Mouse (Mus musculus): Measurements from ENCODE around the gene Adam8.

Gene Adam8

DNA sequence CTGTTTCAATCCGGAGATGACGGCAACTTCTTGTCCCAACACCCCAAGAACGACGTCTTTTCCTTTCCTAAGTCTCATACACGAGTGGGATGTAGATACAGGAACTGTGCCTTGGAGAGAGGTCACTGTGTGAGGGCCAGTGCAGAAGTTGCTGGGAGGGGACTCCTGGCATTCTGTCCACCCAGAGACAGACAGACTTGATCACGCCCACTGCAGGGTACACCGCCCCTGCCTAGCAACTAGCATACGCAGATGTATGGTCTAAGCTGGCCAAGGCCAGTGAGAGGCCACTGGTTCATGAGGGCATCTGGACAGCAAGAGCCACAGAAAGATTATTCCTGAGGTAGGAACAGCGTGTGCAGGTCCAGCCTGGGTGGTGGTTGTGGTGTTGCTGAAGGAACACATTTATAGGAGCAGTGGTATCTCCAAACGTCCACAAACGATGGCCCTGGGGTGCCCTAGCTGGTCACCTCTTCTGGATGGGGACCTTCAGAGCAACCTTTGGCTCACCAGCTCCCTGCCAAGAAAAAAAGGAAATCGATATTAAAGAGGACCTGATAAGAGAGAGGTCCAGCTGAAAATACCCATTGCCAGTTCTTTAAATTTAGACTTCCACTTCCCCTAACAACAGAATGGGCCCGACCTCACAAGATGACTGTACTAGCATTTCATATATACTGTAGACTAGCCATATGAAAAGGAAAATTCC lies 13.2 kb downstream of the Adam8 start:
- DNase-seq = peak in 1 of 2 experiments; percentile 34

DNA sequence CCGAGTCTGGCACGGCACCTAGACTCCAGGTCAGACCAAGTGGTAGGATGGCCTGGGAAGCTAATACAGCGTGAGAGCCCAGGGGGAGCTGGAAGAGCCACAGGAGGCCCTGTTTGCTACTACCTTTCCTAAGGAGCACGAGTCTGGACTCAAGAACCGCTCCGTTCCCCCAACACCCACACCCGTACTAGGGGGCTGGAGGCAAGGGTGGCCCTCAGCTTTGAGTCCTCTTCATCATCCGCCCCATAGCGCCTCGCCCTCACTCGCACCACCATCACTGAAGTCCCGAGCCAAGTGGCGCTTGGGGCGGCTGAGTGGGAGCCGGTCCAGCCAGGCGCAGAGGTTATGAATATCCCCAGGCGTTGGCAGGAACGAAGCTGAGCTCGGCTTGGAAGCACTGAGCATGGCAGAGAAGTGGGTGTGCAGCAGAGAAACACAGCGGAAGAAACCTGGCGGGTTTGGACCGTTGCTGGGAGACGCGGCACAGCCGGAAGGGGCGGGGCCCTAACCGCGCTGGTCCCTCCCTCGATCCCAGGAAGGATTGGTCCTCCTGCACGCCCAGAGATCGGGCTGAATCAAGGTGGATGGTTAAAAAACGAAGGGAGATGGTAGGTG lies 14.0 kb downstream of the Adam8 start, which contains the start of gene 6430531B16Rik:
TSS of gene 6430531B16Rik (minus strand) at position 478 of the 615 bp plus-strand sequence.
- DNase-seq = peak; percentile 84

DNA sequence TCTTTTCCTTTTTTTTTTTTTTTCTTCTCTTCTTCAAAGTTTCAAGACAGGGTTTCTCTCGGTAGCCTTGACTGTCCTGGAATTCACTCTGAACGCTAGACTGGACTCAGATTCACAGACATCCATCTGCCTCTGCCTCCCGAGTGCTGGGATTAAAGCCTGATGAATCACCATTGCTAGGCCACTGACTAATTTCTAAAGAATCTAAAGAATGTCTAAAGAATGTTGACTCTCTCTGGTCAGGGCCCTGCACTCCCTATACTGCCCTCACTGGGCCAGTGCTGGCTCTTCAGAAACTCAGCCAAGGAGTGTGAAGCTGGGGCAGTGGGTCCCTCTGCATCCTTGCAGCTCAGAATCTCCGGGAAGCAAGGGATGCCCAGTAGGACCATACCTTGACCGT lies 16.9 kb downstream of the Adam8 start:
- no peak for DNase-seq

DNA sequence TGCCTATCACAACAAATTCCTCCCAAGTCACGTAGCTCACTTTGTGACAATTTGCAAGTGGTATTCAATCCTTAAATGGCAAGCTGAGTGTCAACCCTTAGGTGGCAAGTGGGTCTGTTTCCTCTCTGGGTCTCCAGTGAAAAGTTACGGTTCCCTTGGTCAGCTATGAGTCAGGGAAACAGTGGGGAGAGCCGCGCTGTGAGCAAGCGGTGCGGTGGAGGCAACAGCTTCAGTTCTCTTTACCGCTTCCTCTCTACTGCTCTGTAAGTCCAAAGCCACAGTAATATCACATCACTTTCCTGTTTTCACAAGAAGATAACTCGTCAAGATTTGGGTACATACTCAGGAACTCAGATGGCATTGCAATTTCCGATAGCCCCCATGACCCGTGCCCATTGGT lies 18.1 kb downstream of the Adam8 start:
- peak in 1 of 2 experiments; percentile 24 for DNase-seq

GRCm38 (mm10) chr7:139972923-139973331 lies 19.4 kb downstream of the Adam8 start:
- no peak for DNase-seq

- no peak for DNase-seq
These were observed 20.9 kb downstream of the Adam8 start for GRCm38 (mm10) chr7:139971436-139971835.

GRCm38 (mm10) chr7:139970979-139971378 lies 21.4 kb downstream of the Adam8 start:
- DNase-seq = no peak

- peak in 1 of 2 experiments; percentile 44 for DNase-seq
These were observed 22.0 kb downstream of the Adam8 start for GRCm38 (mm10) chr7:139970216-139970919.

DNA sequence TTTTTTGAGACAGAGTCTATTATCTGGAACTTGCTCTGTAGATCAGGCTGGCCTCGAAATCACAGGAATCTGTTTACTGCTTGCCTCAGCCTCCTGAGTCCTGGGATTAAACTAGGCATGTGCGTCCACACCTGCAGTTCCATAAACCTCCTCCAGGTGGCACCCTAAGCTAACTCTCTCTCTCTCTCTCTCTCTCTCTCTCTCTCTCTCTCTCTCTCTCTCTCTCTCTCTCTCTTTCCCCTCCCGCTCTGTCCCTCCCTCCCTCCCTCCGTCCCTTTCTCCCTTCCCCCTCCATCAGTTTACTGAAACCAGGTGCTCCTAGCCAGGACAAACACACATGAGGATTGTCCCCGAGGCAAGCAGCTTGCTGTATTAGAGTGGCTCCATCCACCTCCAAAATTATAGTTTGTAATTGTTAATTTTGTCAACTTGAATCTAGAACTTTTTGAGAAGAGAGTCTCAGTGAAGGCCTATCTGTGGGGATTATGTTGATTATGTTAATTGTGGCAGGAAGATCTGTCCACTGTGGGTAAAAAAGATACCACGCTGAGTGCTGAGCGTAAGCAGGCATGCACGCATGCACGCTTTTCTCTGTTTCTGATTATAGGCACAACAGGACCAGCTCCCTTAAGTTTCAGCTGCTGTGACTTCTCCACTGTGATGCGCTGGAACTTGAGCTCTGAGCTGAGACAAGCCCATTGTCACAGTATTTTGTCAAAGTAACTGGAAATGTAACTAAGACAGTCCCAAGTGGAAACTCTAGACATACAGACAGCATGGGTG lies 22.8 kb downstream of the Adam8 start:
- DNase-seq = peak; percentile 73

- DNase-seq = no peak
These were observed 23.9 kb downstream of the Adam8 start for GRCm38 (mm10) chr7:139968428-139968827.

DNA sequence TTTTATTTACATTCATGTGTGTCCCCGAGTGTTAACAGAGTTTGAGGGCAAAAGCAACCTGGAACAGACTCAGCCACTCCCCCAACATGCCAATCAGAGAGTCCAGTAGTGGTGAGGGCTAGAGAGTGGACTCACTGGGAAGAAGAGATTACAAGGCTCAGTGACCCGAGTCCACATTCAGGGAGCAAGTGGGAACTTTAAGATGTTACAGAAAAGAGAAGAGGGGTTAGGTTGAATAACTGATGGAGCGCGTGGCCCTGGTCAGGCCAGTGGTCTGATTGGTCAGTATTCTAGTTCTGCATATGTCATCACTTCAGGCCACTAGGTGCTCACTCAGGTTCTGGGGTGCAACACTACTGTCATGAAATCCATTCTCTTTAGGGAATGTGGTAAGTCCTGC lies 25.2 kb downstream of the Adam8 start:
- no peak for DNase-seq

DNA sequence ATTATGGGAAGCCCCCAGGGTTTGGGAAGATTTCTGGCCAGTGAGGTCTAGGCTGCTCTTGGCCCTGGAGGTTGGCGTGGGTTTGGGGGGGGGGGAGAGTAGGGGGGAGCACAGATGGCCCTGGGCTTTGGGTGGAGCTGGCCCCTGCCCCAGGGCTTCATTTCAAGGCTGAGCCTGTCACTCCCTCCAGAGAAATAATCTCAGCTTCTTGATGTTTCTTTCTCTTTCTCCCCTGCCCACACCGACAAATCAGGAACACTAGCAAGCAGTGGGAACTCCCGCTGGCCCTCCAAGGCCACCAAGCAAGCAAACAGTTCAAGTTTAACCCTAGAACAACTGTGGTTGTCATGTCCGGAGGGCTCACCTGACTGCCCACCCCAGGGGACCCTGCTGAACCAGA lies 28.5 kb downstream of the Adam8 start:
- DNase-seq = no peak

DNA sequence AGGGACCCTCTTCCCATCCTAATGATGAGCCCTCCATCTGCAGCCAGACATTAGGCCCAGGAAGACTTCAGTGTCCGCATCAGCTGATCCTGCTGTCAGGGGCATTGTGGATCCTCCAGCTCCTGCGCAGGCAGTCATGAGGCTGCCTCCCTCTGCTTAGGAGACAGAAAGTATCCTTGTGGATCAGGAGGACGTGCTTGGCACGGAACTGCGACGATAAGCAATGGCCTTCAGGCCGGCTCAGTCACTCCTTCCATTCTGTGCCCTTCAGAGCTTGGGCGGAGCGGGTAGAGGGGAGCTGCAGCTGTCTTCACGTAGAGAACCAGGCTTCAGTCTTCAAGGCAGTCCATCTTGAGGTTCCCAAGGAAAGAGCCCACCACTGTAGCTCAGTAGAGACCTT lies 31.2 kb downstream of the Adam8 start:
- DNase-seq = no peak

- no peak for DNase-seq
These were observed 34.4 kb downstream of the Adam8 start for GRCm38 (mm10) chr7:139957958-139958357.

DNA sequence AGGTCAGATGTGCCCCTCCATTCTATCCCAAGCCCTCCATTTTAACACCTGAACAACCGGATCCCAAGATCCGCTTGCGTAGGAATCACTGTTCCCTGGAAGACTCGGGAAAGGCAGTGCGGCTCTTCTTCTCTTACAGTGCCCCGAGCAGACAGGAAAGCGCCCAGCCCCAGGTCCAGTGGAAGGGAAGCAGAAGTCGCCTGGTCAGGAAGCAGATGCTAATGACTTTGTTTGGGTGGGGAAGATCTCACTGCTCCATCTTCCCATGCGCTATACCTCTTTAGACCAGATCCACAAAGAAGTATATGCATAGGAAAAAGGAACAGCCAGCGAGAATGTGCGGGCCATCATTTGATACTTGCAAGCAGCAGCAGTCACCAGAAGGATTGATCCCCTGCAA lies 34.9 kb downstream of the Adam8 start:
- no peak for DNase-seq

GRCm38 (mm10) chr7:139956658-139957057 lies 35.7 kb downstream of the Adam8 start:
- no peak for DNase-seq

DNA sequence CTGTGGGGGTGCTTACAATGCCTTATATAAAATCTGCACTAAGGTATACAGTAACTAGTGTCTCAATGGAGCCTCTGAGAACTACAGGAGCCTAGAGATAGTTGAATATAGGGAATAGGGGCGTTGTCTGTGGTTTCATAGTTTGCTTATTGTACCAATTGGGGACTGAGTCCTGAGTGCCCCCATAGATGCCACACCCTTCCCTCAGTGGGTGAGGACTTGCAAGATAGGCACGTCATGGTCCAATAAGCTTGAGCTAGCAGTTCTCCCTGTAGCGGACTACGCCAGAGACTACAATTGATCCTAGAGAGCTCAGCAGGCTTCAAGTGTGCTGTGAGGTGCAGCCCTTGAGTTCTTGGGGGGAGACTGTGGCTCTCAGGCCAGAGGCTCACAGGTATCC lies 36.9 kb downstream of the Adam8 start:
- DNase-seq = no peak

- DNase-seq = no peak
These were observed 40.2 kb downstream of the Adam8 start for GRCm38 (mm10) chr7:139951991-139952633.

DNA sequence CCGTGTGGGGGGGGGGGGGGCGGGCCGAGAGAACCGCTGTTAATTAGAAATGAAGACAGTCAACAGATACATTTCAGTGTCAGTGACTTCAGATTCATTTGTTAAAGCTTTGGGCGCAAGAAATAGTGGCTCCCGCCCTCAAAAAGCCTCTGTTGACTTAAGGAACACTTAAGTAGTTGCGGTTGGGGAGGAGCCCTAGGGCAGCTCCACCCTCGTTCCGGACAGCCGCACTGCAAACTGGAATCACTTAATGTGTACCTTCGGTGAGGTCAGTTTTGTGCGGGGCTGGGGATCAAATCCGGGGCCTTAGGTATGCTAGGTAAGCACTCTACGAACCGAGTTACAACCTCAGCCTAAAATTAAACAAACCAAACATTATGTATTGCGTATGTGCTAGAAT lies 41.3 kb downstream of the Adam8 start:
- peak; percentile 67 to 76 for DNase-seq

GRCm38 (mm10) chr7:139950283-139950971 lies 41.9 kb downstream of the Adam8 start:
- DNase-seq = peak; percentile 55 to 61

- DNase-seq = peak; percentile 45 to 57
These were observed 42.5 kb downstream of the Adam8 start for GRCm38 (mm10) chr7:139949893-139950282.

- no peak for DNase-seq
These were observed 46.3 kb downstream of the Adam8 start for GRCm38 (mm10) chr7:139946032-139946431.
